Mouse (Mus musculus): ENCODE data around the gene Atp1b3. TPM values are rescaled to one million over a fixed set of nuclear protein-coding genes. Genes with fewer than 3 reads are reported as not detected.

Gene Atp1b3
- polyA plus RNA-seq, 1 experiment from 2014 or later, result 143 TPM

DNA sequence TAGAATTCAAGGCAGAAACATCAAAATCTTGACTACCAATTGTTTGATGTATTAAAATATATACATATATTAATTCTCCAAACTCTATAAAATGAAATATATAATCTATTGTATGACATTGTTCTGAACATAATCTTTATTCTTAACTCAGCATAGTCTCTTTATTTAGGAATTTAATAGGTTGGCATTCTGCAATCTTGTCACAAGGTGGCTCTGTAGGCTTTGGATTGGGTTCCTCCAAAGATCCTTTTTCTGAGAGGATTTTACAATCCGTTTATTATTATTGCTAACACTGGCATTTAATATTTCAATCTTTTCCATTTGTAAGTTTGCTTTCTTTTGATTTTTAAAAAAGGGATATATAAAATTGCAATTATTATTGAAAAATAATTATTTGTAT lies 79.3 kb downstream of the Atp1b3 start:
- WGBS, result 5% methylated on average over 1 of the region's 1 CpGs
- TF ChIP-seq CTCF (IDR thresholded peaks at IDR 0.05; ENCODE audit: low read depth) (peak; percentile 79), EP300 (optimal IDR thresholded peaks at IDR 0.05) (no peak)
- Histone ChIP-seq H3K27me3 (ENCODE audit: control insufficient read depth, insufficient read depth, low read length) (no peaks in the 10 kb centered on the region), H3K9me3 (ENCODE audit: control insufficient read depth, low read length) (no peaks in the 10 kb centered on the region), H3K36me3 (ENCODE audit: control insufficient read depth, insufficient read depth, low read length) (no peaks in the 10 kb centered on the region), H3K4me3 (ENCODE audit: low read depth, low read length) (no peak overlapping the region), H3K9ac (ENCODE audit: low read length) (no peak overlapping the region), H3K27ac (replicated peaks) (no peak overlapping the region), H3K4me2 (replicated peaks; ENCODE audit: low read depth) (no peak overlapping the region), H3K4me1 (replicated peaks; ENCODE audit: control insufficient read depth, insufficient read depth) (no peaks in the 10 kb centered on the region)
- no peak for DNase-seq (ENCODE audit: low spot score)
- ATAC-seq (ENCODE audit: low FRiP score, low TSS enrichment), result no peak

Other genes with a start within 250 kb of the Atp1b3 start
- 8.7 and 9.8 TPM in 2 replicates for gene Gk5, start 245.1 kb downstream of the Atp1b3 start, polyA plus RNA-seq (2015; fragmentation: Nextera tagmentation; extraction: Ambion mirVana)
- gene Tfdp2, start 168.2 kb downstream of the Atp1b3 start, polyA plus RNA-seq (2015; fragmentation: Nextera tagmentation; extraction: Ambion mirVana), result 28.8 and 34.3 TPM in 2 replicates
- gene Rnf7, start 114.2 kb upstream of the Atp1b3 start, polyA plus RNA-seq (2015; fragmentation: Nextera tagmentation; extraction: Ambion mirVana), result 163 and 169 TPM in 2 replicates
- gene Gm28729, start 160.8 kb upstream of the Atp1b3 start, polyA plus RNA-seq (2015; fragmentation: Nextera tagmentation; extraction: Ambion mirVana), result not detected in 2 replicates

All from stomach, postnatal 0 days (tissue).